Mouse (Mus musculus) embryo, embryonic 11.5 days (tissue): Measurements from ENCODE around the gene Nsg2.
A peak's percentile ranks its signal among the peaks of the same experiment; 100 is the strongest.
"Not testable (repeated sequence)": the region's sequence is repeated elsewhere in the genome, so short reads cannot be mapped to it uniquely, and the experiment has no call there.

ENCODE experiments used
- DNase-seq: peaks from one replicate; pipeline ENCODE4 v3.0.0-alpha.2; 2012; ENCODE audit warnings: low read depth, low spot score

The Nsg2 gene

GRCm38 (mm10) chr11:32000281-32000680 lies at the start of gene Nsg2:
Gene Nsg2, plus strand, starts transcription at chr11:32000463.
- DNase-seq, result peak; percentile 61

DNA sequence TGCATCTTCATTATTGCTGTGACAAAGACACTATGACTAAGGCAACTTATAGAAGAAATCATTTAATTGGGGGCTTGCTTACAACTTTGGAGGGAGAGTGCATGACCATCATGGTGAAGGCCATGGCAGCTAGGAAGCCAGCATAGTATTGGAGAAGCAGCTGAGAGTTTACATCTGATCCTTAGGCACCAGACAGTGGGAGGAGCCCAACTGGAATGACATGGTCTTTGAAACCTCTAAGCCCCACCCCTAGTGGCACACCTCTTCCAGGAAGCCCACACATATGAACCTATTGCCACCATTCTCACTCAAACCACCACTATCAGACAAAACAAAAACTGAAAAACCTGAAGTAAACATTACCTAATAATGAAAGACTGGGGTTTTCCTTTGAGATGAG lies 40.2 kb upstream of the Nsg2 start:
- DNase-seq, result no peak

DNA sequence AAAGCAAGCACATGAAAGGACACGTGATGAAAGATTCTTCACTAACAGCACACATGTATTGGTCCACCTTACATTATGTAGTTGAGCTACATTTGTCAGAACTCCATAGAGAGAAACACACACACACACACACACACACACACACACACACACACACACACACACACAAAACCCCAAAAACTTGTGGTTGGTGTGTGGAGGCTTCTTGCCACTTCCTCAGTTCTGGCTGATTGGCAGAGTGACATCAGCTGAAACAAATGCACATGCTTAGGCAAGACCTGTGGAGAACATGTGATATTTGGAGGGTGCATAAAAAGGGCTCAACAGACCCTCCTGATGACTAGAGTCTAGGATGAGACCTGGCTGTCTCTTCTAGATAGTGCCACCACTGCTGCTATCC lies 36.3 kb upstream of the Nsg2 start:
- DNase-seq, result no peak

DNA sequence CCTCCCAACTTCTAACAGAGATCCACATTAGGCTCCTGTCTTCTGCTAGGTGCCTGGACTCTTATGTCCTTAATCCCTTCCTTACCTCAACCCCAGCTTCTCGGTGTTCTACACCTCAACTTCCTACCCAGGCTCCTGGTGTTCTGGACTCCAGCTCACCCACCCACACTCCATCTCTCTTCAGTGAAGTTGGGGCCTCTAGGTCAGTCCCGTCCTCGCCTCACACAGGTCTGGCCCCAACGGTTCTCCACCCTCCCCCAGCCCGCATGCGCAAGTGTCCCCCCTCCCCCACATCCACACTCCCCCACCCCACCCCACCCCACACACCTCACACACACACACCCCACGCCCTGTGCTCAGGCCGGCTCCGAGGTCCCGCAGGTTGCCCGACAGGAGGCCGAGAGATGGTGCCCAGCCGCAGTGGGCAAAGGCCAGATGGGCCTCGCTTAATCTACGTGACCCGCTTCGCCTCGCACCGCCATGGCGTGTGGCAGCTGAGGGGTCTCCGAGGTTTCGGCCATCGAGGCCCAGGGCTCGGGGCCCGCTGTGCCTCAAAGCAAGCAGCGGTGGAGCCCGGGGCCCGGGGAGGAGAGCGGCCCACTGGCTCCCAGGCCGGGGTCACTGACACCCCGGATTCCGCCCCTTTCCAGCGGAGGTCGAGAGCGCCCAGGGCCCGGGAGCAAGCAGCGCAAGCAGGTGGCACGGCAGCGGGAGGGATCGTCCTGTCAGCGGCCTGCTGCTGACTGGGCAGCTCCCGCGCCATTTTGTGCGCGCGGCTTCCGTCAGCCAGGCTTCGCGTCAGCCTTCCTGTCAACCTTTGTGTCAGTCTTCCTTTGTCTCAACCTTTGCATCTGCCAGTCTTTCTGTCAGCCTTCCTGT lies 34.8 kb upstream of the Nsg2 start, which contains the start of gene 4930524B15Rik:
4930524B15Rik (plus strand) TSS at position 337 of the 879 bp plus-strand sequence.
- DNase-seq, result no peak

DNA sequence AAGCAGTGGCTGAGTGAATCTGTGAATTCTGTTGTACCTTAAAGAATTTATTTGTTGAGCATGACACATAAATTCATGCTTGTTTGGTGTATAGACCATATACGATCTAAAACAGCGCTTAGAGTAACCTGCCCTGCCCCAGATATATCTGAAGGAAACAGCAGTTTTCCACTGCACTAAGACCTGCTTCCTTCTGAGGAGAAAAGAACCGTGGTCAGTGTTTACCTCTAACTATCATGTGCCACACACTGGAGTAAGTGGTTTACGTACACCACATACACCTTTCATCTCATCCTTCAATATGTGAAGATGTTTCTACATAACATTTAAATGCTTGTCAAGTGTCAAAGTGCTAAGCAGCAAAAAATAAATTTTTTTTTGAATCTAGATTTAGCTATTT lies 26.1 kb upstream of the Nsg2 start:
- no peak for DNase-seq

DNA sequence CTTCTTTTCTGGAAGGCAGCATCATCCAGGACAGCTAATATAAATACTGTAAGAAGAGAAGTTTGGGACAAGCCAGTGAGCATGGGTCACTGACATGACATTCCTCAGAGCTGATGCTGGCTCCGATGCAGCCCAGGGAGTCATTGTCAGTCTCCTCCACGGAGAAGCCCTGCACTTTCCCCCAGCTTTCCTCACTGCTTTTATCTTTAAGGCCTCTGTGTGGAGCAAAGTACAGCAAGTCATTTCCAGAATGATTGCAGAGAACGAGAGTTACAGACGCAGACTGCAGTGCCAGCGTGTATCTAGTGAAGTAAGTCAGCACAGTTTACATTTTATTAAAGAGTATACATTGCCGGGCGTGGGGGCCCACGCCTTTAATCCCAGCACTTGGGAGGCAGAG lies 25.4 kb upstream of the Nsg2 start:
- no peak for DNase-seq

GRCm38 (mm10) chr11:31975678-31976077 lies 24.6 kb upstream of the Nsg2 start:
- no peak for DNase-seq

- no peak for DNase-seq
Measured at GRCm38 (mm10) chr11:31976137-31976536, 24.1 kb upstream of the Nsg2 start.

DNA sequence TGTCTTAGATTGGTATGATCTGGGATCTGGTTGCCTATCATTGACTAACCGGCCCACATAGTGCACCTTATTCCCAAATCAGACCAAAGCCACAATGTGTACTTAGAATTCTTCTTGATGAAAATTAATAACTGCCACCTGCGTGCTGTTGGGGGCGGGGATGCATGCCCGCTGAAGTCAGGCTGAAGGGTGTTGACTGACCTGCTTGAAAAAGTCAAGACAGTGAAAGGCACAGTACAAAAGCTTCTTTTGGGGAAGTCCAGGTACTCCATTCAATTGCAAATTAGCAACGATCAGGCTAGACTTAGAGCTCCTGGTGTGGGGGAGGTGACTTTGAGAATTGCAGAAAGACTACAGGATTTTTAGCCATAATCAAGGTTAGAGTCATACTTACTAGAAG lies 20.2 kb upstream of the Nsg2 start:
- not testable (repeated sequence) for DNase-seq

DNA sequence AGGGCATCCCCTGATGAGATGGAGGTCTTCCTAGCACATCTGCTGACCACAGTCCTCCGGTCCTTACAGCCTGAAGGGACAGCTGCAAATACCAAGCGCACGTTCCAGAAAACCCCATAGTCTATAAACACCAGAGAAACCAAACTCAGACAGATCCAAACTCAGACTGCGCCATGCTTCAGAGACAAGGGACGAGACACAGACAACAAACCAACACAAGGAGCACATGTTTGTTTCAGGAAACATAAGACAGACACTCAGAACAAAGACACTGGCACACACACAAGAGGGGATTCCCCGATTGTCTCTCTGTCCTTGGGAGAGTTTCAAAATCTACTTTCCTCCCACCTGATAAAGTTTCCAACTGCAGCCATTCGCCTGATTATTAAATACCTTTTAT lies 18.4 kb upstream of the Nsg2 start:
- no peak for DNase-seq

DNA sequence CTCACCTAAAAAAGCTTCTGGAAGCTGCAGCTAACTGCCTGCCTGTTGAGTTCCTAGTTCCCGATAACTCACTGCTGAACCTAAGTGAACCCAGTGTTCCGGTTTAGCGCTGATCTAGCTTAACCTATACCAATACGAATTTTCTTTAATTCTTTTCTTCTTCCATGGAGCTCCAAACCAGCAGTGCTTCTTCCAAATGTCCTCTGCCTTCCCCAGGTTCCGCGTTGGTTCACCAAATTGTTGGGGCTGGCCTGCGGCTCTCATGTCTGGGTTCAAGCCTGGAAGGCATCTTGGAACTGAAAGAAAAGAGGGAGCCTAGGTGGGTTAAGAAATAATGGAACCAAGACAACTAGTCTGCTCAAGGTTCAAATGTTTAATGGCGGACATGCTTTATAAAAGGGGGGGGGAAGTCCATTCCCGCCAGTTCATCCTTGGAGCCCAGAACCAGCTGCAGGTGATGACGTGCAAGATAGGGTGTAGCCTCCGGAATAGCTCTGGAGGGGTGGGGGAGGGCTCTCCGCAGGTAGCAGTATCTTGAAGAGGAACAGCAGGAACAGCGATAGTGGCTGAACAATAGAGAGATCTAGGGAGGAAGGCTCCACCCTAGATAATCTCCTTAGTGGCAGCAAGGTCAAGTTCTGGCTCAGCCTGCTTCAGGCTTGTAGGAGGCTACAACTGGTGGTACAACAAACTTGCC lies 17.9 kb upstream of the Nsg2 start:
- not testable (repeated sequence) for DNase-seq

DNA sequence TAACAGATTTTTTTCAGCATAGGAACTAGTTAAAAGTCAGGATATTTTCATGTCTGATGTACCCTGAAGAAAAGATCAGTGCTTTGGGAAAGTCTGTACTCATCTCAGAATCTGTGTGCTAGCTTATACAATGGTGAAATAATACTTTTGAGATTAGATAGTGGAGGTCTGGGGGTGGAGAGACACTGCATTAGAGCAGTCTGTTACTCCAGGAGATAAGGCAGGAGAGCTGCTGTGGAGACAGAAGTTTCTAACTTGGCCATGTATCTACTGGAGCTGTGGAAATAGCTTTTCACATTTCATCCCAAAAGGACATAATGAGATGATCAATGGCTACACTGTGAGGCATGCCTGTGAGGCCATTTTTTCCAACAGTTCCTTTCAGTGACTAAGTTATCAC lies 17.0 kb upstream of the Nsg2 start:
- no peak for DNase-seq

DNA sequence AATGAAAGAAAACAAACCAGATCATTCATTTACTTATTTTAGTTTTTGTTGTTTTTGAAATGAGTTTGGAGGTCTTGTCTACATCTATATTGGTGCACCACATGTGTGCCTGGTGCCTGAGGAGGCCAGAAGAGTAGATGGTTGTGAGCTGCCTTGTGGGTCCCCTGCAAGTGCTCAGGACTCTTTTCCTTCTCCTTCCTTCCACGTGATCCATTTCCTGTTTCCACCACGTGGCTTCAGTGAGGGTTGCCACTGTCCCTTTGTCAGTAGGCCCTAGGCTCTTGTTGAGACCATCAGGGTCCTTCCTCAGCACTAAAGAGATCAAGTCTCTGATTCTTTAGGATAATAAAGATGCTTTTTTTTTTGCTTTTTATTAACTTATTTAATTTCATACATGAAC lies 15.5 kb upstream of the Nsg2 start:
- no peak for DNase-seq

- DNase-seq, result no peak
Measured at GRCm38 (mm10) chr11:31992535-31992934, 7.7 kb upstream of the Nsg2 start.

- no peak for DNase-seq
Measured at GRCm38 (mm10) chr11:31999716-32000115, 547 bp upstream of the Nsg2 start.

DNA sequence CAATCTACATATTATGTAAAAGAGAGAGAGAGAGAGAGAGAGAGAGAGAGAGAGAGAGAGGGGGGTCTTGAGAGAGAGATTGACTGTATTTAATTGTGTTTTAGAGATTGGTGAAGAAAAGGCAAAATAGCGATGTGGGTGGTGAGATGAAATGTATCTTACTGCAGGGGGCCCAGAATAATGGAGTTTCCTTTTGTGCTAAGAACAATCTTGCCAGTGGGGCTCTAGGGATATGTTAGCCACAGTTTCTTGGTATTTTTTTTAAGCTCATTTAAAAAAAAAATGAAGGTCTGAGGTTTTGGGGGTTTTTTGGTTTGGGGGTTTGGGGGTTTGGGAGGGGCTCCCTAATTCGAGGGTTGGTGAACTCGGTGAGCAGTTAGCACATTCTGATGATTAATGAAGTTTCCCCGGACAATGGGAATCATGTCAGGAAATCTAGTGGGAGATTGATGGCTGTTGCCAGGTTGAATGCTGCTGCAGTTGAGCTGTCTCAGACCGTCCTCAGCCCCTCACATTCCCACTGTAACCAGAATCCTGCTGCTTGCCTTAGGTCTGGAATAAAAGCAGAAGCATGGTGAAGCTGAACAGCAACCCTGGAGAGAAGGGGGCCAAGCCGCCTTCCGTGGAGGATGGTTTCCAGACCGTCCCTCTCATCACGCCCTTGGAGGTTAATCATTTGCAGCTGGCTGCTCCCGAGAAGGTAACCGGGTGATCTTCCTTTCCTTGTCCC lies 1.1 kb downstream of the Nsg2 start:
- peak; percentile 26 for DNase-seq

GRCm38 (mm10) chr11:32002670-32003072 lies 2.4 kb downstream of the Nsg2 start:
- no peak for DNase-seq

DNA sequence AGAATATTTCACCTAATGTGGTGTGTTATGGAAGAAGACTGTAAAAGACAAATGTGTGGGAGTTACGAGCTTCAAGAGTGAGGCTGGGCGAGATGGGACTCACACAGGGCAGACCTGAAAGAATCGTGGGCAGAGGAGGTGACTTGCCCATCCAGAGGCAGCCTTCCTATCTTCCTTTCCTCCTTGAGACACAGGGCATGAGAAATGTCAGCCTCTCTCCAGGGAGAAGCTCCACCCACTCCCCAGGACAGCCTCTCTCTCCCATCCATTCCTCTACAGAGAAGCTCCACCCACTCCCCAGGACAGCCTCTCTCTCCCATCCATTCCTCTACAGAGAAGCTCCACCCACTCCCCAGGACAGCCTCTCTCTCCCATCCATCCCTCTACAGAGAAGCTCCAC lies 7.8 kb downstream of the Nsg2 start:
- not testable (repeated sequence) for DNase-seq

GRCm38 (mm10) chr11:32008852-32009251 lies 8.6 kb downstream of the Nsg2 start:
- no peak for DNase-seq

- DNase-seq, result peak; percentile 19
Measured at GRCm38 (mm10) chr11:32009961-32010662, 9.8 kb downstream of the Nsg2 start.

- DNase-seq, result no peak
Measured at GRCm38 (mm10) chr11:32010663-32010970, 10.4 kb downstream of the Nsg2 start.
